Mouse (Mus musculus): ENCODE results near the gene C730034F03Rik.
"Not testable (repeated sequence)": the region's sequence is repeated elsewhere in the genome, so short reads cannot be mapped to it uniquely, and the experiment has no call there.

Gene C730034F03Rik

DNA sequence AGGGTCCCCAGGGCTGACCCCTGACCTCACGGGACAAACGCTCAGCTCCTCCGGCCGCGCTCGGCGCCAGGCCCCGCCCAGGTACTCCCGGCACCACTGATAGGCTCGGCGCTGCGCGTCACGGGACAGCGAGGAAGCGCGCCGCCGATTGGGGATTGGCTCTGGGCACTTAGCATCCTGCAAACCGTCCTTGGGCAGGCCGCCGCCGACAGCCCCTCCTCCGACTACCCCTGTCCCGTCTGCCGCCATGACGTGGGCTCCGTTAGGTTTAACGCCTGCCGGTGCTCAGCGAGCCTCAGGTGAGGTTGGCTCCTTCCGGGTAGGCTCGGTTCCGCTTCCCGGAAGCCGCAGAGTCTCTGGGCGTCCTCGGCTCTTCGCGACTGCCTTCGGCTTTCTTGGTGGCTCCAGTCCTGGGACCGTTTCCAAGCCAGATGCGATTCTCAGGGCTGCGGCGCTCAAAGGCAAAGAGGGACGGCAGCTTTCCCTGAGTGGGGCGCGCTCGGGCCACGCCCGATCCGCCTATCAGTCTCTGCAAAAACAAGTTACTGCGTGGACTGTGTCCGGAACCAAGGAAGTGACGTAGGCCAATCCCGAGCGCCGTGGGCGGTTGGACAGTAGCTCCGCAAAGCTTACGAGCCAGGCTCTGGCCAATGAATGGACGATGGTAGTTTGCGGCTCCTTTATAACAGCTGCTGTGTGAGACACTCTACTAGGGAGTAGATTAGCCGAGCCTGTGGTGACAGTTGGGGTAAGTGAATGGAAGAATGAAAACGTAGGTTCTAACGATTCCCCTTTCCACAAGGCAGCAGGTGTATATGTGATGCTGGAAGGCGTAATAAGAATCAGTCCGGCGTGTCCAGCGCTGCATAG, at the start of gene C730034F03Rik, which contains the start of the genes Gm44502 and Chkb:
TSS of gene C730034F03Rik (plus strand) at position 238 of the 870 bp plus-strand sequence.
TSS of gene Gm44502 (minus strand) at position 345 of the 870 bp plus-strand sequence.
TSS of gene Chkb (minus strand) at position 557 of the 870 bp plus-strand sequence.
- peak; percentile 91 to 96 for DNase-seq (ENCODE audit: low spot score in 2 of 2)

DNA sequence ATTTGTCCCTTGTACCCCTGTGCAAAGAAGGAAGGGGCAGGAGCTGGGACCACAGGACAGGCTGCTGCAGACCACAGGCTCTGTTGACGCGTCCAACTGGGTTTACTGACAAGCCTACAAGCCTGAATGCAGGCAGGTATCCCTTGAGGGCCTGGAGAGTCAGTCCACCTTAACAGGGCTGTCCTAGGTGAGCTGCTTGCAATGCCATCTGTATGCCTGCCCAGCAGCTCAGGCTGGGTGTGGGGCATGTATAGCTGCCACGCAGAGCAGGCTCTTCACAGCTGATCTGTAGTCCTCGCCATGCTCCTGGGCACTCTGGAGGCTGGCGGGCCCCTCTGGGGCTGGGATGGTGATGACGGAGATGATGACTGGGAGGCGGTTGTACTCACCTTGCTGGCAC, 44.8 kb upstream of the C730034F03Rik start, which contains the start of gene Klhdc7b:
TSS of gene Klhdc7b (plus strand) at position 301 of the 400 bp plus-strand sequence.
- no peak for DNase-seq (ENCODE audit: low spot score in 2 of 2)

DNA sequence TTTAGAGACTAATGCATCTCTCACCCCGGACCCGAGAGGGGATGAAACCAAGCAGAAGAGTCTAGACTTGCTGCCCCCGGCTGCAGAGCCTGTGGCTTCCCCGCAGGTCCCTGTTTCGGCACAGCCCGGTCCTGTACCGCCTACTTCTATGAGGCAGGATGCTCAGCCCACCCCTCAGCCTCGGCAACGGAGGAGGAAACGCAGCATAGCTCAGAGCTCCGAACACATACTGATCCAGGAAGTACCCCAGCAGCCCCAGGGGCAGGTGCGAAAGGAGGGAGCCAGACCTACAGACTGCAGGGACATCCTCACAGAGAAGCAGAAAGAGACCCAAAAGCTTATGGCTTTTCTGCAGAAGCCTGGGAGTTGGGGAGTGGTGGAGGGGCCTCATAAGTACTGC, 42.3 kb upstream of the C730034F03Rik start:
- no peak for DNase-seq (ENCODE audit: low spot score in 2 of 2)

- no peak for DNase-seq (ENCODE audit: low spot score in 2 of 2)
Observed at GRCm38 (mm10) chr15:89390081-89390480, 39.3 kb upstream of the C730034F03Rik start.

DNA sequence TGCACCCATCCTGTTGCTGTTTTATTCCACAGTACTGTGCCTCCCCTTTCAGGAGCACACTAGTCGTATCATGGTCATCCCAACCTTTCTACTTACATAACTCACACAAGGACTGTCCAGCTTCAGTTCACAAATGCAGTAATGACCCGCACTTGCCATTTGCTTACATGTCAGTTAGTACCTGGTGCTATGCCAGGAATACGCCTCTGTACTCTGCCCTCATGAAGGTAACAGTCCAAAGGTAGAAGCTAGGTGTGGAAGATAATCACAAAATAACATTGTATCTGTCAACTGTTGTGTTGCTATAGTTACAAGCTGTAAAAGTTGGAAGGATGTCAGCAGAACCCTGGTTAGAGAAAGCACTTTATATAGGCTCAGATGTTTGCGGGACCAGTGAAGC, 32.5 kb upstream of the C730034F03Rik start:
- no peak for DNase-seq (ENCODE audit: low spot score in 2 of 2)

DNA sequence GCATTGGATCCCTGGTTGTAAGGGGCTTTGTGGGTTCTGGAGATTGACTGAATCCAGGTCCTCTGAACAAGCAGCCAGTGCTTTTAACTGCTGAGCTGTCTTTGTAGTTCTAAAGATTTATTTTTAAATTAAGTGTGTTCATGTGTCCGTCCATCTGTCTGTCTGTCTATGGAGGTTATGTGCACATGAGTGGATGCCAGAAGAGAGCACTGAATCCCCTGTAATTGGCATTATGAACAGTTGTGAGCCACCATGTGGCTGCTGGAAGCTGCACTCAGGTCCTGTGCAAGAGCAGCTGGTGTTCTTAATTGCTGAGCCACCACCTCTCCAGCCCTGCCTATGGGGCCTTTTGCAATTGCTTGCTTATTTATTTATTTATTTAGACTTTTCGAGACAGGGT, 31.2 kb upstream of the C730034F03Rik start:
- DNase-seq (ENCODE audit: low spot score in 2 of 2): no peak

DNA sequence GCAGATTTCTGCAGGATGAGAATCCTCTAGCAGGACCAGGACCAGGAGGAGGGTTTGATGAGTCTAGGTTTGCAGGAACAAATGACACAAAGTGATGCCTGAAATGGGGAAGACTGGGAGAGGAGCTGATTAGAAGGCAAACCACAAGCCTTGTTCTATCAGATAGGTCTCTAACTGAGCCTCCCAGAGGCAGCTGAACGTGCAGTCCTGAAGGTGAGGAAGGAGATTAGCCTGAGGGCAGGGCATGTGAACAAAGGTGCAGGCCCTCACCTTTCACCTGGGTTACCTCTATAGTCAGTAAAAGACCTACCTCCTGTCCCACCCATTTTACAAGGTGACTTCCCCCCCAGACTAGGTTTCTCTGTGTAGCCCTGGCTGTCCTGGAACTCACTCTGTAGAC, 29.7 kb upstream of the C730034F03Rik start:
- DNase-seq (ENCODE audit: low spot score in 2 of 2): no peak

DNA sequence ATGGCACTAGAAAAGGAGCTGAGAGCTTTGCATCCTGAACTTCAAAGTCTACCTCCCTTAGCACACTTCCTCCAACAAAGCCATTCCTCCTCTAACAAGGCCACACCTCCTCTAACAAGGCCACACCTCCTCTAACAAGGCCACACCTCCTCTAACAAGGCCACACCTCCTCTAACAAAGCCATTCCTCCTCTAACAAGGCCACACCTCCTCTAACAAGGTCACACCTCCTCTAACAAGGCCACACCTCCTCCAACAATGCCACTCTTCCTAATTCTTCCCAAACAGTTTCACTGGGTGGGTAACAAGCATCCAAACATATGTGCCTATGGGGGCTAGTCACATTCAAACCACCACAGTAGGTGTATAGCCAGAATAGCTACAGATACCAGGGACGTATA, 26.9 kb upstream of the C730034F03Rik start:
- no peak for DNase-seq (ENCODE audit: low spot score in 2 of 2)

GRCm38 (mm10) chr15:89404831-89405623, 24.4 kb upstream of the C730034F03Rik start:
- no peak for DNase-seq (ENCODE audit: low spot score in 2 of 2)

GRCm38 (mm10) chr15:89406691-89407090, 22.7 kb upstream of the C730034F03Rik start:
- DNase-seq (ENCODE audit: low spot score in 2 of 2): no peak

- no peak for DNase-seq (ENCODE audit: low spot score in 2 of 2)
Observed at GRCm38 (mm10) chr15:89410118-89410517, 19.3 kb upstream of the C730034F03Rik start, which contains the start of gene Syce3. Gene Syce3 (minus strand): TSS chr15:89410503.

DNA sequence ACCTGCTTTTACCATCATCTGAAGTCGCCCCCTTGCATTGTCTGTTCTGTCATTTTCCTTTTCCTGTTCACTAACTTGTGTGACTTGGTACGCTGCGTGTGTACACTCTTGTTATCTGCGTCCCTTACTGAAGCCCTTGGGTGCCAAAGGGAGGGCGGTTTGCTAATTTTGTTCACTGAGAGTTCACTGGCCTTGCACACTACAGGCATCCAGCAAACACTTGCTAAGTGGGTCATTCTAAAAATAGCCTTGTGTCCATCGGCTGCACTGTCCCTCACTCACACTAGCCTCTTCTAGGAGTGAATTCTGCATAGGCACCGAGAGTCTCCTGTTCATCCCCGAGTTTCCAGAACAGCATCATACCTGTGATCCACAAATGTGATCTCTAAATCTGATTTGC, 14.1 kb upstream of the C730034F03Rik start:
- no peak for DNase-seq (ENCODE audit: low spot score in 2 of 2)

GRCm38 (mm10) chr15:89421938-89422337, 7.5 kb upstream of the C730034F03Rik start:
- no peak for DNase-seq (ENCODE audit: low spot score in 2 of 2)

GRCm38 (mm10) chr15:89424621-89425020, 4.8 kb upstream of the C730034F03Rik start:
- no peak for DNase-seq (ENCODE audit: low spot score in 2 of 2)

- DNase-seq (ENCODE audit: low spot score in 2 of 2): no peak
Observed at GRCm38 (mm10) chr15:89425711-89426121, 3.7 kb upstream of the C730034F03Rik start, which contains the start of gene Cpt1b. Gene Cpt1b (minus strand): TSS chr15:89425863.

GRCm38 (mm10) chr15:89426716-89427115, 2.7 kb upstream of the C730034F03Rik start:
- no peak for DNase-seq (ENCODE audit: low spot score in 2 of 2)

GRCm38 (mm10) chr15:89428136-89428790, 1.1 kb upstream of the C730034F03Rik start:
- DNase-seq (ENCODE audit: low spot score in 2 of 2): no peak

- DNase-seq (ENCODE audit: low spot score in 2 of 2): no peak
Observed at GRCm38 (mm10) chr15:89428821-89429351, 503 bp upstream of the C730034F03Rik start.

DNA sequence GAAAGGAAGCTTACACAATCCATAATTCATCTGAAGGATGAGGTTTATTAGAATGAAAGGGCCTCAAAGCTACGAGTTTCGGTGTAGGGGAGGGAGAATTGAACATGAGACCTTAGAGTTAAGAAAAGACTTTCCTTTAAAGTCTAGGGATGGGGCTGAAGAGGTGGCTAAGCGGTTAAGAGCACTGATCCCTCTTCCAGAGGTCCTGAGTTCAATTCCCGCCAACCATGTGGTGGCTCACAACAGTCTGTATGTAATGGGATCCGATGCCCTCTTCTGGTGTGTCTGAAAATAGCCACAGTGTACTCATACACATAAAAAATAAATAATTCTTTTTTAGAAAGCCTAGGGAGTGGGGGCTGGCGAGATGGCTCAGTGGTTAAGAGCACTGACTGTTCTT, 952 bp downstream of the C730034F03Rik start:
- DNase-seq (ENCODE audit: low spot score in 2 of 2): no peak

DNA sequence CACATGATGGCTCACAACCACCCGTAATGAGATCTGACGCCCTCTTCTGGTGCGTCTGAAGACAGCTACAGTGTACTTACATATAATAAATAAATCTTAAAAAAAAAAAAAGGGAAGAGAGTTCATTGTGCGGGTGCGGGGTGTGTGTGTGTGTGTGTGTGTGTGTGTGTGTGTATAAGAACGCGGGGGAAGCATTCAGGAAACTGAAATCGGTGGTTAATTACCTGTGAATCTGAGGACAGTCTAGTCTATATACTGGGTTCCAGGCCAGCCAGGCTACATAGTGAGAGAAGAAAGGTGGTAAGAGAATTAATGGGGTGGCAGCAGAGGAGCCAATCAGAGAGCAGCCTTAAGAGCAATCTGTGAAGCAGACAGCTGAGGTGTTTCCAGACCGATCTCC, 1.4 kb downstream of the C730034F03Rik start:
- DNase-seq (ENCODE audit: low spot score in 2 of 2): not testable (repeated sequence)

DNA sequence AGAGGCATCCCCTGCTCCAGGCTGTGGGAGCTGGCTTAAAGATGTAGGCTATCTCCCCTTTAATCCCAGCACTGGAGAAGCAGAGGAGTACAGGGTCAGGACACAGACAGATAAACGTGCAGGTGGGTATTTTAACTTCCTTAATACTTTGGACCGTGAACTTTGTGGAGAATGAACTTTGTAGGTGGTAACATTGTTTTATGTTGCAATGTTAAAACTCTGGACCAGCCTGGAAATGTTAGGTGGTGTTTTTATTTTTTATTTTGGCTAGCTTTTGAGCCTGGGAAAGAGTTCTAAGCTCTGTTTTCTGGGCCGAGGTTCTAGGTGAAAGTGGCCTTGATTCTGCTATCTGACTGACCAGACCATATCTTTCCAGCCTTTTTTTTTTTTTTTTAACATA, 1.9 kb downstream of the C730034F03Rik start:
- DNase-seq (ENCODE audit: low spot score in 2 of 2): no peak
